Mouse (Mus musculus): ENCODE measurements at regions not wholly inside any gene's neighbourhood (a gene's known extent, or its start where the extent isn't known, plus 50 kb on each side); places are given as distances from the start of the nearest gene placed in this dataset.

DNA sequence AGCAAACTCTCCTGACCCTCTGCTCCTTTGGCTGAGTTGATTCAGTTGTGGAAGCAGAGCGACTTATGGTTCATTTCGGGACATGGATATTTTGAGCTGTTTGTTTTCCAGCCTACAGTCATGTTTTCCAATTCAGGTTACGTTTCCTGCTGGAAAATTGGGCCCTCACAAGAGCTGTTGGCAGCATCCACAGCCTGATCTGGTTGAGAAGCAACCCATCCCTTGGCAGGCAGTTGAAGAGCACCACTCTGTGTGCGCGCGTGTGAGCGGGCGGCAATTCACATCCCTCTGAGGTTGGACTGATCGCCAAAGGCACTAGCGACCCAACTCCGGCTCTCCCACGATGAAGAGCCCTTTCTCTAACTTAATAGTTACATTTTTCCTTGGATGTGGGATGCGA lies 457.1 kb downstream of the Tmem38b start:
- no peaks in the 10 kb centered on the region for H3K27me3 ChIP-seq (ENCODE audit: control insufficient read depth, insufficient read depth, low read length)
- ATAC-seq (ENCODE audit: low FRiP score) (no peak), DNase-seq (ENCODE audit: low spot score) (no peak)
- no peak overlapping the region for H3K9ac ChIP-seq
- H3K4me3 ChIP-seq (replicated peaks; ENCODE audit: low read length), result no peak overlapping the region
- H3K27ac ChIP-seq, result no peak overlapping the region
- WGBS, result 96% methylated on average over 13 of the region's 13 CpGs
- H3K4me1 ChIP-seq (replicated peaks; ENCODE audit: control insufficient read depth, insufficient read depth, low read length), result no peaks in the 10 kb centered on the region
- no peak overlapping the region for H3K4me2 ChIP-seq (replicated peaks)
- H3K9me3 ChIP-seq (ENCODE audit: control insufficient read depth, low read length), result no peaks in the 10 kb centered on the region
- H3K36me3 ChIP-seq (replicated peaks; ENCODE audit: control insufficient read depth, insufficient read depth), result no peaks in the 10 kb centered on the region

DNA sequence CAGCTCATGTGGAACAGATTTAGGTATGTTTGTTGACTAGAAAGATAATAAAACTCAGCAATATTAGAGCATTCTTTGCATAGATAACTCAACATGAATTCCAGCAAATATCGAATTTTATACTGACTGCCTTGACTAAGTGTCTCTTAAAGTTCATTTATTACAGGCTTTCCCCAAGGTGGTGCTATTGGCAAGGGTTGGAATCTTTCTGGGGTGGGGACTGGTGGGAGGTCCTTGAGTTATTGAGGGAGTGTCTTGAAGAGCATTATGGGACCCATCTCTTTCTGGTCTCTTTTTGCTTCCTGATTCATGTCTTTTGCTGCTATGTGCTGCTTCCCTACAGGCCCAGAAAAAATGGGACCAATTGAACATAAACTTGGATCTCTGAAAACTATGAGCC lies 488.0 kb downstream of the Tmem38b start:
- 85% methylated on average over 1 of the region's 1 CpGs for WGBS
- Histone ChIP-seq H3K9me3 (ENCODE audit: control insufficient read depth, low read length) (no peaks in the 10 kb centered on the region), H3K4me1 (replicated peaks; ENCODE audit: control insufficient read depth, insufficient read depth, low read length) (no peaks in the 10 kb centered on the region), H3K27me3 (ENCODE audit: control insufficient read depth, insufficient read depth, low read length) (no peaks in the 10 kb centered on the region), H3K4me3 (replicated peaks; ENCODE audit: low read length) (no peak overlapping the region), H3K9ac (no peak overlapping the region), H3K27ac (no peak overlapping the region), H3K36me3 (replicated peaks; ENCODE audit: control insufficient read depth, insufficient read depth) (no peaks in the 10 kb centered on the region), H3K4me2 (replicated peaks) (no peak overlapping the region)
- ATAC-seq (ENCODE audit: low FRiP score) (no peak), DNase-seq (ENCODE audit: low spot score) (no peak)

DNA sequence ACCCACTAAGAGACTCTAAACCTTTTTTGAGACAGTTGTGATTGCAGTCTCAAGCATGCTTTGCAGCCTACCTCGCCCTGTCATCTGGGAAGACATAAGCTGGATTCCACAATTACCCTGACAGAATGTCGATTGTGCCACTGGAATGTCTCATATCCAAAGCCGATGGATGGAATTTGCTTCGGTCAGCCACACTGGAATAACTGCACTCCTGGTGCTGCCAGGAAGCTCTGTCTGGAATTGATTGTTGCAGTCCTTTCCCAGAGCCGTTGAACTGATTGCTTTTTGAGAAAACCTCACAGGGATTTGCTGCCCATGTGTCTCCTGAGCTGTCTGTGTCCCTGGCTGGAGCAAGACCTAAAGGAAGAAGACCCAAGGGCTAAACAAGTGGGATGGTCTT lies 499.0 kb downstream of the Tmem38b start:
- Histone ChIP-seq H3K9ac (no peak overlapping the region), H3K36me3 (replicated peaks; ENCODE audit: control insufficient read depth, insufficient read depth) (no peaks in the 10 kb centered on the region), H3K27me3 (ENCODE audit: control insufficient read depth, insufficient read depth, low read length) (no peaks in the 10 kb centered on the region), H3K4me2 (replicated peaks) (no peak overlapping the region), H3K9me3 (ENCODE audit: control insufficient read depth, low read length) (no peaks in the 10 kb centered on the region), H3K27ac (no peak overlapping the region), H3K4me1 (replicated peaks; ENCODE audit: control insufficient read depth, insufficient read depth, low read length) (no peaks in the 10 kb centered on the region), H3K4me3 (replicated peaks; ENCODE audit: low read length) (no peak overlapping the region)
- 68% methylated on average over 5 of the region's 5 CpGs for WGBS
- DNase-seq (ENCODE audit: low spot score) (no peak), ATAC-seq (ENCODE audit: low FRiP score) (no peak)

DNA sequence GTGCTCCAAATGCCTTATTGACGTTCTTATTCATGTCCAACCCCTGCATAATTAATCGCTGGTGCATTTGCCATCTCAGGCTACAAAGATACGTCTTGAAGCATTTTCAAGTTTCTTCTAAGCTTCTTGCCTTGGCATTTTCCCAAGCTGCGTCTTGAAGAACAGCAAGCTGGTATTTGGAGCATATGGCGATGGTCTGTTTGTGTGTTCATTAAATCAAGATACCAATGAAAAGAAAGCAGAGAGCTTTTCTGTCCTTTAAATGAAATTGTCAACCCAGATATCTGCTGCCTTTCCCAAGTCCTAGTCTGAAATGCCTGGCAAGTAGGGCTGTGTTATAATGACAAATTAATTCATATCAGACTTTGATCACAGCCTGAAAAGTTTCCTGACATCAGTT lies 502.4 kb downstream of the Tmem38b start:
- Histone ChIP-seq H3K4me2 (replicated peaks) (no peak overlapping the region), H3K4me1 (replicated peaks; ENCODE audit: control insufficient read depth, insufficient read depth, low read length) (peaks cover 22% of the 10 kb centered on the region), H3K9me3 (ENCODE audit: control insufficient read depth, low read length) (no peaks in the 10 kb centered on the region), H3K9ac (no peak overlapping the region), H3K36me3 (replicated peaks; ENCODE audit: control insufficient read depth, insufficient read depth) (no peaks in the 10 kb centered on the region), H3K27ac (0 out of 2 replicates have a peak overlapping the region, but pooled peaks have one; percentile 14), H3K27me3 (ENCODE audit: control insufficient read depth, insufficient read depth, low read length) (no peaks in the 10 kb centered on the region), H3K4me3 (replicated peaks; ENCODE audit: low read length) (no peak overlapping the region)
- DNase-seq (ENCODE audit: low spot score), result no peak
- ATAC-seq (ENCODE audit: low FRiP score), result no peak
- 49% methylated on average over 5 of the region's 5 CpGs for WGBS

DNA sequence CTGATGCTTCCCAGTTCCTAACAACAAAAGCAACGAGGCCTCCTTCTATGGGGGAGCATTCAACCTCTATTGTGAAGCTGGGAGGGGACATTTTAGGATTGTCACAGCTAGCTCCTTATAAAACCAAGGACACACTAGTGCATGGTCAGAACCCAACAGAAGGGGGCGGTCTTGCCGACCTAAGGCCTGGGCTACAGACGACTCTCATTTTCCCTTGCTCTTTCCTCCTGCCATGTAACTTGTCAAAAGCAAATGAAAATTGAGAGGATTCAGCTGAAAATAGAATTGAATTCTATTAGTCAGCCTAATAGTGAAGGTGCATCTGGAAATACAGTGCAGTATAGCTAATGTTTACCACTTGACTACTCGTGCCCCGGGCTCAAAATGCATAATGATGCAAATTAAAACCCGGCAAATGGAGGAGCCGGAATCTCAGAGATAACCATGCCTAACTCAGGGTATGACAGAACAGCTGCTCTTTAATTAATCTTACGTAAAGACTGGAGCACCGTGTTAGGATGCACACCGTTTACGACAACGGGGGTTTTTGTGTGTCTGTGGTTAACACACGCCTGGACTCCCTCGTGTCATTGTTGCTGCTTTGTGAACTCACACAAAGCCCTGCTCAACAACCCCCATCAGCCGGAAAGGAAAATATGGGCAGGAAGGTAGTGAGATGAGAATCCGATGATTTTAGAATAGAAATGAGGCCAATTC lies 503.0 kb downstream of the Tmem38b start:
- Histone ChIP-seq H3K4me1 (replicated peaks; ENCODE audit: control insufficient read depth, insufficient read depth, low read length) (peaks cover 27% of the 10 kb centered on the region), H3K4me3 (replicated peaks; ENCODE audit: low read length) (0 out of 2 replicates have a peak overlapping the region, but pooled peaks have one; percentile 1), H3K9me3 (ENCODE audit: control insufficient read depth, low read length) (no peaks in the 10 kb centered on the region), H3K27ac (peak overlapping the region; percentile 74), H3K9ac (peak overlapping the region; percentile 32; the same call in 1 of the 2 replicates), H3K4me2 (replicated peaks) (peak overlapping the region; percentile 42), H3K36me3 (replicated peaks; ENCODE audit: control insufficient read depth, insufficient read depth) (no peaks in the 10 kb centered on the region), H3K27me3 (ENCODE audit: control insufficient read depth, insufficient read depth, low read length) (no peaks in the 10 kb centered on the region)
- peak; percentile 62 for DNase-seq (ENCODE audit: low spot score)
- peak; percentile 79 for ATAC-seq (ENCODE audit: low FRiP score)
- WGBS, result 29% methylated on average over 17 of the region's 17 CpGs

DNA sequence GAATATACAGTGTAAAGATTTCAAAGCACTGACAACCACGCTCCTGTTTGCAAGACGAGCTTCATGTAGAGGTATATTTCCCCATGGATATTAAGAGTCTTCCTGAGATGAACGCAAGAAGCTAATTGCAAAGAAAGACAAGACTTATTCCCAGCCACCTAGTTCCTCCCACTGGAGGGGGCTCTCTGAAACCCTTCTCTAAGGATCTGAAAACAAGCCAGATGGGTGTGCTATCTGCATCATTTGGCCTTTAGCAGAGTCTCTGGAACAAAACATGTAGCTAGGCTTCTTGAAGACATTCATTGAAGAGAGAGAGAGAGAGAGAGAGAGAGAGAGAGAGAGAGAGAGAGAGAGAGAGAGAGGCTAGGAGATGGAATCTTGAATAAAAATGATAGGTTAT lies 504.8 kb downstream of the Tmem38b start:
- Histone ChIP-seq H3K27ac (peak overlapping the region; percentile 77; the same call in 1 of the 2 replicates), H3K9ac (no peak overlapping the region), H3K27me3 (ENCODE audit: control insufficient read depth, insufficient read depth, low read length) (no peaks in the 10 kb centered on the region), H3K4me1 (replicated peaks; ENCODE audit: control insufficient read depth, insufficient read depth, low read length) (peaks cover 32% of the 10 kb centered on the region), H3K4me3 (replicated peaks; ENCODE audit: low read length) (no peak overlapping the region), H3K36me3 (replicated peaks; ENCODE audit: control insufficient read depth, insufficient read depth) (no peaks in the 10 kb centered on the region), H3K9me3 (ENCODE audit: control insufficient read depth, low read length) (no peaks in the 10 kb centered on the region), H3K4me2 (replicated peaks) (no peak overlapping the region)
- no peak for ATAC-seq (ENCODE audit: low FRiP score)
- 63% methylated on average over 3 of the region's 3 CpGs for WGBS
- DNase-seq (ENCODE audit: low spot score), result no peak

DNA sequence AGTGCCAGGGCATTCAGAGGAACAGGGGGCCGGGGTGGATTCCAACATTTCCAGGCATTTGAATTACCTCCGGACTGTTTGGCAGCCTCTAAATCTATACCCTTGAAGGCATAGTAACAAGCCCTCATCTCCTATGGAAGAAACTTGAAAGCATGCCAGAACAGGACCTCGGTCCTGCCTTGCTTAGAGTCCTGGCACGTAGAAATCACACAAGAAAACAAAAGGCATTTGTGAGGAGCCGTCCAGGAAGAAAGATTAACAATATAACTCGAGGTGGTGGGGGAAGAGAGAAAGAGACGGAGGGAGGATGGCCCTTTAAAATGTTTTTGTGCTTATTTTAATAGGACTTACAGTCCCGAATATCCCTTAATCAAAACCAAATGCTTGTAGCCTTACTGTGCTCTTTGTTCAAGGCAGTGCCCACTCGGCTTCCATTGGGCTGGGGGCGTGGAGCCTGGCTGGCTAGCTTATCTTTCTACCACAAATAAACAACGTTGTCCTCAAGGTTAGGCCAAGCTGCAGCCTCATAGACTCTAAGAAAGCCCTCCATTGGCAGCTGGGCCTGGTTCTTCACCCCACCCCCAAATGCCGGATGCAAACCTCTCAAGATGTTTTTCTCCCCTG lies 505.9 kb downstream of the Tmem38b start:
- peak; percentile 62 for DNase-seq (ENCODE audit: low spot score)
- peak; percentile 72; the same call in 1 of the 2 replicates for ATAC-seq (ENCODE audit: low FRiP score)
- H3K9ac ChIP-seq, result no peak overlapping the region
- peak overlapping the region; percentile 77 for H3K27ac ChIP-seq
- whole genome bisulfite sequencing, result 24% methylated on average over 12 of the region's 12 CpGs
- H3K36me3 ChIP-seq (replicated peaks; ENCODE audit: control insufficient read depth, insufficient read depth), result no peaks in the 10 kb centered on the region
- H3K4me1 ChIP-seq (replicated peaks; ENCODE audit: control insufficient read depth, insufficient read depth, low read length), result peaks cover 32% of the 10 kb centered on the region
- H3K9me3 ChIP-seq (ENCODE audit: control insufficient read depth, low read length), result no peaks in the 10 kb centered on the region
- H3K4me2 ChIP-seq (replicated peaks), result no peak overlapping the region
- H3K4me3 ChIP-seq (replicated peaks; ENCODE audit: low read length), result no peak overlapping the region
- H3K27me3 ChIP-seq (ENCODE audit: control insufficient read depth, insufficient read depth, low read length), result no peaks in the 10 kb centered on the region

DNA sequence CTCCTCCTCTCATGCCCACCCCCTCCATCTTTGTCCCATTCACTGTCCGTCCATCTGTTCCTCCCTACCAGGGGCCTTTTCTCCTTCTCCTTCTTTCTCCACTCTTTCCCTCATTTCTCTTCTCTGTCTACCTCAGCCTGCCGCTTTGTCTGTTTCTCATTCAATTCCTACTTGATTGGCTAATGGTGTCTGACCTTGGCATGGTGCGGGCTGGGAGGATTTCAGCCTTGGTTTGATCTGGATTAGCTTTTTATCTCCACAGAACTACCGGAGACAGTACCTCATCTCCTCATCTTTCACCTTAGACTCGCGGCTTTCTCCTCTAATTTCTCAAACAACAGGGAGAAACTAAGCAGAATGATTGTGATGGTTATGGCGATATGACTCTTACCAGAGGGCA lies 506.4 kb downstream of the Tmem38b start:
- Histone ChIP-seq H3K27ac (peak overlapping the region; percentile 77), H3K4me1 (replicated peaks; ENCODE audit: control insufficient read depth, insufficient read depth, low read length) (peaks cover 32% of the 10 kb centered on the region), H3K4me3 (replicated peaks; ENCODE audit: low read length) (no peak overlapping the region), H3K4me2 (replicated peaks) (no peak overlapping the region), H3K9me3 (ENCODE audit: control insufficient read depth, low read length) (no peaks in the 10 kb centered on the region), H3K36me3 (replicated peaks; ENCODE audit: control insufficient read depth, insufficient read depth) (no peaks in the 10 kb centered on the region), H3K9ac (no peak overlapping the region), H3K27me3 (ENCODE audit: control insufficient read depth, insufficient read depth, low read length) (no peaks in the 10 kb centered on the region)
- DNase-seq (ENCODE audit: low spot score), result no peak
- ATAC-seq (ENCODE audit: low FRiP score), result peak; percentile 9; the same call in 1 of the 2 replicates
- WGBS, result 63% methylated on average over 7 of the region's 7 CpGs

DNA sequence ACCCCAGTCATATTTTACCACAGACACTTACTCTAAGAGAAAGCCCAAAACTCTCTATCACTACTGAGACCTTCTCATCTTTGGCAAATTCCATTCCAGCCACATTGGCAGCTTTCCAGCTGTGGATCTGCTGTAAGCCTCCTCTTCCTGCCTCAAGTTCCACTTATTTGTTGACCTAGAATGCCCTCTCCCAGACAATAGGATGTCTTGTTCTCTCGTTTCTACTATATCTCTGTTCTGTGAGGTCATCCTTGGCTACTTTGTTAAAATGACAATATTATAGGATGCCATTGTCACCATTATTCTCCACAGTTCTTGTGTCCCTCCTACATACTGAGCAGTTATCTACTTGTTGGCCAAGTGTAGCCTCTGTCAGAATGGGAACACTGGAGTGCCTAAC lies 512.7 kb downstream of the Tmem38b start:
- H3K9me3 ChIP-seq (ENCODE audit: control insufficient read depth, low read length), result no peaks in the 10 kb centered on the region
- ATAC-seq (ENCODE audit: low FRiP score) (no peak), DNase-seq (ENCODE audit: low spot score) (no peak)
- peaks cover 8% of the 10 kb centered on the region for H3K4me1 ChIP-seq (replicated peaks; ENCODE audit: control insufficient read depth, insufficient read depth, low read length)
- H3K36me3 ChIP-seq (replicated peaks; ENCODE audit: control insufficient read depth, insufficient read depth), result no peaks in the 10 kb centered on the region
- H3K27me3 ChIP-seq (ENCODE audit: control insufficient read depth, insufficient read depth, low read length), result no peaks in the 10 kb centered on the region
- no peak overlapping the region for H3K9ac ChIP-seq
- WGBS, result 42% methylated on average over 1 of the region's 1 CpGs
- no peak overlapping the region for H3K4me2 ChIP-seq (replicated peaks)
- no peak overlapping the region for H3K4me3 ChIP-seq (replicated peaks; ENCODE audit: low read length)
- no peak overlapping the region for H3K27ac ChIP-seq
